Mouse (Mus musculus) heart, embryonic 12.5 days (tissue): ENCODE measurements around the gene Ccdc141. TPM values are rescaled to one million over a fixed set of nuclear protein-coding genes. Genes with fewer than 3 reads are reported as not detected.

ENCODE experiments used
- ATAC-seq: fragments of 200-750 bp; cut with Nextera tagmentation; 2 replicates; pipeline ENCODE4 v1.8.0; 2017; ENCODE audit warnings: moderate TSS enrichment, moderate library complexity; ENCODE audit not compliant: insufficient number of reproducible peaks, low FRiP score
- H3K27ac ChIP-seq: fragments of 300-500 bp; sonication (generic); 2 replicates; pipeline ENCODE4 v1.5.1; 2016; ENCODE audit warnings: mild to moderate bottlenecking, moderate library complexity; ENCODE audit not compliant: poor library complexity, severe bottlenecking
- H3K27me3 ChIP-seq: fragments of 300-500 bp; sonication (generic); replicated peaks from 2 replicates; pipeline ENCODE4 v1.6.1; 2016; ENCODE audit warnings: mild to moderate bottlenecking, moderate library complexity
- H3K36me3 ChIP-seq: fragments of 300-500 bp; sonication (generic); 2 replicates; pipeline ENCODE4 v1.6.1; 2016; ENCODE audit warnings: mild to moderate bottlenecking, moderate library complexity
- H3K4me1 ChIP-seq: fragments of 300-500 bp; sonication (generic); replicated peaks from 2 replicates; pipeline ENCODE4 v1.6.1; 2016; ENCODE audit warnings: mild to moderate bottlenecking
- H3K4me2 ChIP-seq: fragments of 300-500 bp; sonication (generic); 2 replicates; pipeline ENCODE4 v1.6.1; 2016; ENCODE audit warnings: mild to moderate bottlenecking, moderate library complexity
- H3K4me3 ChIP-seq: fragments of 300-500 bp; sonication (generic); 2 replicates; pipeline ENCODE4 v1.5.1; 2016; ENCODE audit warnings: mild to moderate bottlenecking
- H3K9ac ChIP-seq: fragments of 300-500 bp; sonication (generic); 2 replicates; pipeline ENCODE4 v1.6.1; 2016; ENCODE audit warnings: mild to moderate bottlenecking, moderate library complexity
- H3K9me3 ChIP-seq: fragments of 300-500 bp; sonication (generic); replicated peaks from 2 replicates; pipeline ENCODE4 v1.6.1; 2016; ENCODE audit warnings: mild to moderate bottlenecking, moderate library complexity
- WGBS: fragments of 180-500 bp; shearing (Covaris S2); methylation state at CpG from one replicate; pipeline ENCODE4 v1.1.7; 2016; 5-methylcytosine and 5-hydroxymethylcytosine counted together
- polyA plus RNA-seq: library from polyadenylated mRNA; unstranded; fragments of >200 nt; fragmentation: Nextera tagmentation; extraction: Ambion mirVana; gene quantifications from 2 replicates; pipeline ENCODE4 v1.2.1, GENCODE M21; 2016

The Ccdc141 gene
- polyA plus RNA-seq, 1 experiment from 2014 or later: 206 TPM

DNA sequence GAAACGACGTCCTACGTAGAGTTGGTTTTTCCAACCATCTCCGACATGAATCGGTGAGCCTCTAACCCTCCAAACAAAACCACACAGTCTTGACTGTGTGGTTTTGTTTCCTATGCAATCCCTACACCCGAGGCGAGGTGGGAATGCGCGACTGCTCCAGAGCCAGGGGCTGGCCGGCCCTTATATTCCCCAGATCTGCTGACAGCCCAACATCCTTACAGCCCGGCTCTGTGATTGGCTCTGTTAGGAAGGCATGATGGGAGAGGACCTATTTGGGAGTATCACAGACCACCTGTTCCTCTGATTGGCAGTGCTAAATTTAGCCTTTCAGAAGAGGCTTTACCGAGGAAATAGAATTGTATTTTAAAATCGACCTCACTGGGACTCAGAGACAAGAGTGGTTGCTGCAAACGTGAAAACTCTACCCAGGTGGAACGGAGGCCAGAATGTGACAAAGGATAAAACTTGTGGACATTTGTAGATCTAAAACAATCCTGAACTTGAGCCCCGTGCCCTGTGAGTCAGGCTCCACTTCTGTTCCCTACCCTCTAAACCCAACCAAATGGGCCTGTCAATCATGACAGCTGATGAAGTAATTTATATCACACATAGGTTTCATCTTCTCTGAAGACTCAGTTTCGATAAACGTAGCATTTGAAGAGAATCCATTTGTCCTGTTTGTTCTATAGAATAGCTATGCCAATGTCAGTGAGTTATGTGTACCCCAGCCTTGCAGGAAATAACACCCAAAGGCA lies 187.9 kb downstream of the Ccdc141 start, which contains the start of gene Ttn:
Gene Ttn (minus strand): TSS at position 157 of the 755 bp plus-strand sequence.
- peak within 1 kb of the TSS; percentile 98 for H3K27ac ChIP-seq

DNA sequence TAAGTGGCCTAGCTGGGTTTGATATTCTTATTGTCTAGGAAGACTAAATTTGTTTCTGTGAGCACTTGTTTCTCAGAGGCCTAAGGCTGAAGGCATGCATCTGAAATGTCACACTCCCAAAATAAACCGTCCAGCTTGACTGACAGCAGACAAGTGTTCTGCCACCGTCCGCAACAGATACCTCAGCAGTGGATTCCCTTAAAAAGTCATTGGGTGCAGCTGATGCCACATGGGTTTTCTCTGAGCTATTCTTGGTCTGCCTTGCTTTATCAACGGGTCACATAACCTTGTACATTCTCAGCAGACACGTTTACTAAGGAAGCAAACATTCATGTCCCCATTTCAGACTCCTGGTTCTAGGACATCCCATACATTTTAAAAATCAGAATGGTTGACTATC lies 188.7 kb downstream of the Ccdc141 start:
- Histone ChIP-seq H3K4me3 (peak overlapping the region; percentile 55), H3K27ac (peak overlapping the region; percentile 98), H3K9ac (no peak overlapping the region), H3K9me3 (no peaks in the 10 kb centered on the region), H3K4me1 (peaks cover 22% of the 10 kb centered on the region), H3K36me3 (peaks cover 15% of the 10 kb centered on the region), H3K4me2 (no peak overlapping the region), H3K27me3 (no peaks in the 10 kb centered on the region)
- 32% methylated on average over 5 of the region's 5 CpGs for WGBS
- peak; percentile 40 for ATAC-seq

More for the DNA sequence above, 187.9 kb downstream of the Ccdc141 start, which contains the start of gene Ttn:
- Histone ChIP-seq H3K4me2 (peak within 1 kb of the TSS; percentile 65), H3K9ac (peak within 1 kb of the TSS; percentile 83), H3K9me3 (no peaks in the 10 kb centered on the region), H3K4me1 (peaks cover 18% of the 10 kb centered on the region), H3K27me3 (no peaks in the 10 kb centered on the region), H3K36me3 (peaks cover 7% of the 10 kb centered on the region; the same call in 1 of the 2 replicates), H3K4me3 (peak within 1 kb of the TSS; percentile 55)
- WGBS: 37% methylated on average over 18 of the region's 18 CpGs
- peak; percentile 88 for ATAC-seq

DNA sequence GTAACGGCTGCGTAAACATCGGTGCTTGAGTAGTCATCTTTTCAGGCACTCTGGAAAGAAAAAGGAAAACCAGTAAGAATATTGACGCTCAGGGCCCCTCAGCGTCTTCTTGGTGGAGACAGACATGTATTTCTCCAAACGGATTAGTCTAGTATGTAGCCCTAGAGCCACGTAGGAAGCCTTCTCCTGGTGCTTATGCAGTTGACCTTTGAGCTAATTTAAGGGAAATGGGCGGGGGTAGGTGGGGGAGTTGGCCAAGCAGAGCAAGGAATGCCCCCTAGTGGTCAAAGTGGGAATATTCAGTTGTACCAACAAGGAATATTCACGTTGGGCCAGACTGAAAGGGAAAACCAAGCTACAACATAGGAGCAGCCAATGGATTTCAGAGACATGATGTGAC lies 190.3 kb downstream of the Ccdc141 start:
- Histone ChIP-seq H3K9me3 (no peaks in the 10 kb centered on the region), H3K9ac (peak overlapping the region; percentile 71), H3K4me2 (peak overlapping the region; percentile 71), H3K4me3 (peak overlapping the region; percentile 50), H3K36me3 (peaks cover 27% of the 10 kb centered on the region), H3K4me1 (peaks cover 20% of the 10 kb centered on the region), H3K27ac (peak overlapping the region; percentile 82), H3K27me3 (no peaks in the 10 kb centered on the region)
- 32% methylated on average over 9 of the region's 9 CpGs for WGBS
- ATAC-seq: peak; percentile 43; the same call in 1 of the 2 replicates

DNA sequence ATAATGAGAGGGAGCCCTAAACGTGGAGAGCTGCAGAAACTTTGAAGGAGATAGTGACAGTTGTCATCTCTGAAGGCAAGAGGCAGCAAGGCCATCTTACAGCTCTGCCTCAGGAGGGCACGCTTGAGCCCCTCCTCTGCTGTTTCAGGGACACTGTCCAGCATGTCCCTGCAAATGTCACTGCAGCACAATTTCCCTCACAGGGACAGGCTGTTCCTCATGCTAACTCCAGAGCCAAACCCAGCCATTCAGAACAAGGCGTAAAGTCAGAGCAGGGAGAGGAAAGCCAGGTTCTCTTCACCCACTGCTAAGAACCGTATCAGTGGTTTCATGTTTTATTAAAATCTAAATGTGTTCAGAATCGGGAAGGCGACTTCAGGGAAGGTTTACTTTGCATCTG lies 192.8 kb downstream of the Ccdc141 start:
- Histone ChIP-seq H3K4me3 (no peak overlapping the region), H3K4me1 (peaks cover 20% of the 10 kb centered on the region), H3K9ac (no peak overlapping the region), H3K9me3 (no peaks in the 10 kb centered on the region), H3K36me3 (peaks cover 45% of the 10 kb centered on the region), H3K4me2 (no peak overlapping the region), H3K27me3 (no peaks in the 10 kb centered on the region), H3K27ac (no peak overlapping the region)
- ATAC-seq: no peak
- WGBS: 74% methylated on average over 6 of the region's 6 CpGs

DNA sequence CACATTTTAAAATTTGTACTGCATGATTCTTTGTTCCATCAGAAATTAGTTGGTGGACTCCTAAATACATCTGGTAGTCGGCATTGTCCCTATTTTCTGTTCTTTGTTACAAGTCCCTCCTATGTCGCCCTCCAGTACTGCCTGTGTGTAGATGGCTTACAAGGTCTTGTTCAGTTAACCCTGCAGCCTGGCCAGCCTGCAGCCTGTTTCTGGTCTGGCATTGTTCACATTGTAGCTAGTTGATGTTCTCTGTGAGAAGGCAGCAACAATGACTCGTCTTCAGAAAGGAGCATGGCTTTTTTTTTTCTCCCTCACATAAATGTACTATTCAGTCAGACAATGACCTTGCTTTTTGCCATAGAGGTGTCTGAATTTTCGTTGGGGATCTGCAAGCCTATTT lies 198.4 kb downstream of the Ccdc141 start:
- Histone ChIP-seq H3K9ac (no peak overlapping the region), H3K27ac (no peak overlapping the region), H3K36me3 (peaks cover 77% of the 10 kb centered on the region), H3K9me3 (no peaks in the 10 kb centered on the region), H3K4me3 (no peak overlapping the region), H3K4me2 (no peak overlapping the region), H3K4me1 (peaks cover 34% of the 10 kb centered on the region), H3K27me3 (no peaks in the 10 kb centered on the region)
- 55% methylated on average over 4 of the region's 4 CpGs for WGBS
- ATAC-seq: no peak

DNA sequence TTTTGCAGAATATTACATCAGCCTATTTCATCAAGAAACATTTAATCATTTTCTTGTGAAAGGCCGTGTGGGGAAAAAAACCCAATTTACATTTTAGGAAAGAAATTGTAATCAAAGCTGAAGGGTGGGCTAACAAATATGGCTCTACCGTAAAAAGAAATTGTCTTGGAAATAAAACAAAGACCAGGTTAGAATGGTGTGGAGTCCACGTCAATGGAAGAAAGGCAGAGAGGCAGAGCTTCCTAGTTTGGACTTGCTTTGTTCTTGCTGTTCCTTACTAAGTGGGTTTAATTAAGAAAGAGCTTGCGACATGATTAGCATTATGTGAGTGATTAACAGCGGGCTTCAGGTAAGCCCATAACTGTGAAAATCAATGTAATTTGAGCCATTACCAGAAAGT lies 199.4 kb downstream of the Ccdc141 start:
- Histone ChIP-seq H3K4me3 (no peak overlapping the region), H3K27ac (peak overlapping the region; percentile 1; the same call in 1 of the 2 replicates), H3K9me3 (no peaks in the 10 kb centered on the region), H3K36me3 (peaks cover 78% of the 10 kb centered on the region), H3K9ac (no peak overlapping the region), H3K4me2 (no peak overlapping the region), H3K4me1 (peaks cover 32% of the 10 kb centered on the region), H3K27me3 (no peaks in the 10 kb centered on the region)
- ATAC-seq: no peak
- 70% methylated on average over 5 of the region's 5 CpGs for WGBS

DNA sequence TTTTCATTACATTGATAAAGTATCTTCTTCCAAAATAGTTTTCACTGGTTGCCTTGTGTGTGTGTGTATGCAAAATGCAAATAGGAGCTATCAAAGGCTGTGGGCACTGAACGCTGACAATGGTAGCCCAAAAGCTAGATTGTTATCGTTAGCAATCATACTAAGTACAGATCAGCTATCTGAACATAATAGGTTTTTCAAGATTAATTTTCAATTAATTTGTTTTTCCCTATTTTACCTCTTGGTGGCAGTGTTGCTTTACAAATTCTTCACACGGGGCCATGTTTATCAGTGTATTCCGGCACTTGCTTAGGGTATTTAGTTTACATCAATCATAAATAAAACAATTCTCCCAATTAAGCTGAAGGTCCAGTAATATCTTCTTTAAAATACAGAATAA lies 199.8 kb downstream of the Ccdc141 start:
- H3K36me3 ChIP-seq: peaks cover 80% of the 10 kb centered on the region
- H3K4me1 ChIP-seq: peaks cover 32% of the 10 kb centered on the region
- WGBS: 18% methylated on average over 4 of the region's 4 CpGs
- no peaks in the 10 kb centered on the region for H3K9me3 ChIP-seq
- no peak for ATAC-seq
- H3K27ac ChIP-seq: peak overlapping the region; percentile 64; the same call in 1 of the 2 replicates
- H3K27me3 ChIP-seq: no peaks in the 10 kb centered on the region
- no peak overlapping the region for H3K4me3 ChIP-seq
- H3K4me2 ChIP-seq: peak overlapping the region; percentile 41
- no peak overlapping the region; the same call in 1 of the 2 replicates for H3K9ac ChIP-seq

DNA sequence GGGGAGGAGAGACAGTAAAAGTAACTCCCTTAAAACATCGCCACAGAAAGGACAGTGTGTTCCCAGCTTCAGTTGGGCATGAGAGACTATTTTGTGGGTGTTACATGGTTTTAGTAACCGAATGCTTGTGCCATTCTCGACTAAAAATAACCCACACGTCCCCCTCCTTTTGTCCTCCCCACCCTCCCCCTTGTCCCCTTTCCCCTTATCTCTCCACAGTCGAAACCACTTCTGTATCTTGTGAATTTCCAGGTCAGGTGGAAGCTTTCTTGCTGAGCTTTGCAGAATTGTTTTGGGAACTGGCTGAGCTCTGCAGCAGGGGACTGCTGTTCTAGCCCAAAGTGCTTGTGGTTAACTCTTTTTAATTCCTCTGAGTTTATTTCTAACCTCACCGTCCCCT lies 200.2 kb downstream of the Ccdc141 start:
- Histone ChIP-seq H3K27ac (peak overlapping the region; percentile 64; the same call in 1 of the 2 replicates), H3K4me2 (peak overlapping the region; percentile 41), H3K36me3 (peaks cover 79% of the 10 kb centered on the region), H3K27me3 (no peaks in the 10 kb centered on the region), H3K4me1 (peaks cover 32% of the 10 kb centered on the region), H3K9me3 (no peaks in the 10 kb centered on the region), H3K4me3 (no peak overlapping the region), H3K9ac (no peak overlapping the region)
- no peak for ATAC-seq
- WGBS: 22% methylated on average over 6 of the region's 6 CpGs

DNA sequence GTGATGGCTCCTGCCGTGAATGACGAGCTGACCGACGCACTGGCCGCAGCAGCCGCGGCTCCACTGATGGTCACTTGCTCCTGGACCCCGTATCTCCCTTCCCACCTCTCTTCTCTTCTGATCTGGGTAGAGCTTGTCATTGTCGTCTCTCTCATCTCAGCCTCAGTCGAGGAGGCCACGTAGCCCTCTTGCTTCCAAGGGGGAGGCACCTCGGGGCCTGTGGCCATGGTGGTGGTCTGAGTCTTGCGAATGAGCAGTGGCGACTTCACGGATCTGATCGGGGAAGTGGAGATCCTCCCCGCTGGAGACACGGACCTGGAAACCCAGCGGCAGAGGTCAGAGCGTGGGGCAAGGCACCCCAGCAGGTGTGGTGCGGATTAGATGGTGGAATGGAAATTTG lies 200.8 kb downstream of the Ccdc141 start:
- ATAC-seq: 0 out of 2 replicates have a peak, but pooled peaks have one; percentile 16
- WGBS: 66% methylated on average over 21 of the region's 21 CpGs
- Histone ChIP-seq H3K36me3 (peaks cover 73% of the 10 kb centered on the region), H3K9ac (no peak overlapping the region), H3K9me3 (no peaks in the 10 kb centered on the region), H3K27ac (peak overlapping the region; percentile 64), H3K4me1 (peaks cover 29% of the 10 kb centered on the region), H3K4me2 (no peak overlapping the region), H3K27me3 (no peaks in the 10 kb centered on the region), H3K4me3 (no peak overlapping the region)

DNA sequence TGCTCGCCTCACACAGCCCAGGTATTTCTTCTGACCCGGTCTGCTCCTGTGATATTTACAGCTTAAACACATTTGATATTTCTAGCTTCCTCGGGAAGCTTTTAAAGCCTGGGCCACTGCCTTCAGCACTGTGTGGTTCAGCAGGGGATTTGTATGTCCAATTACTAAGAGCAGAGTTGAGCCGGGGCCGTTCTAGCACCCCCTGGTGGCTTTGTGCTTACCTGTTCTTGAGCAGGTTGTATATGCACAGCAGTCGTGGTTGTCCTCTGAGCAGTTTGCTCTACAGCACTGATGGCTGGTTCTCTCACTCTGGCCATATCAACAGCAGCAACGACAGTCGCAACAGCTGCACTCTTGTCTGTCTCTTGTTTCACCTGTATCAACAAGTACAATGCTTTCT lies 201.5 kb downstream of the Ccdc141 start:
- H3K27ac ChIP-seq: no peak overlapping the region
- no peaks in the 10 kb centered on the region for H3K27me3 ChIP-seq
- H3K36me3 ChIP-seq: peaks cover 73% of the 10 kb centered on the region
- H3K4me2 ChIP-seq: no peak overlapping the region
- peak; percentile 36; the same call in 1 of the 2 replicates for ATAC-seq
- no peak overlapping the region for H3K4me3 ChIP-seq
- no peaks in the 10 kb centered on the region for H3K9me3 ChIP-seq
- peaks cover 26% of the 10 kb centered on the region for H3K4me1 ChIP-seq
- 24% methylated on average over 8 of the region's 8 CpGs for WGBS
- H3K9ac ChIP-seq: no peak overlapping the region

DNA sequence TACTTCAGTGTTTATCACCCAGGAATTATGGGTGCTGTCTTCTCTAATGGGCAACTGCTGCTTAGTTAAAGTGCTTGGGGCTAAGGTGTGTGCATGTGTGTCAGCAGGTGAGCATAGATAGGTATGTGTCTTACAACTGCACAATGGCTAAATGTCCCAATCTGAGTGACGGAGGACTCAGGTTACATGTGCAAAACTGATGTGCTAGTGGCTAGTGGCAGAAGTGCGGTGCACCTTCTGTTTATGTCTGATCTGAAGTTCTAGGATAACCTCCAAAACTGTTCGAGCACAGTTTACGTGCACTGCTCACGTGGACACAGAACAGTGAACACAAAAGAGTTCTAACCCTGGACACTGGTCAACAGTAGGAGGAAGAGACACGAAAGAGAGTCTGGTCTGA lies 203.9 kb downstream of the Ccdc141 start:
- H3K4me3 ChIP-seq: no peak overlapping the region
- 83% methylated on average over 6 of the region's 6 CpGs for WGBS
- H3K4me2 ChIP-seq: no peak overlapping the region
- peaks cover 70% of the 10 kb centered on the region for H3K36me3 ChIP-seq
- no peaks in the 10 kb centered on the region for H3K9me3 ChIP-seq
- peaks cover 17% of the 10 kb centered on the region for H3K4me1 ChIP-seq
- H3K27ac ChIP-seq: no peak overlapping the region
- H3K9ac ChIP-seq: no peak overlapping the region
- H3K27me3 ChIP-seq: no peaks in the 10 kb centered on the region
- ATAC-seq: no peak
